Mouse (Mus musculus) heart, adult 9 months (tissue): ENCODE data around the gene Ncbp3.

Experiments
- DNase-seq, 2 experiments: peaks; one replicate each; pipeline ENCODE4 v3.0.0; 2022; ENCODE audit warnings: low spot score in 2 of 2

Gene Ncbp3

GRCm38 (mm10) chr11:73030821-73031498, 16.6 kb upstream of the Ncbp3 start:
- peak; percentile 91 to 92 for DNase-seq

GRCm38 (mm10) chr11:73031536-73031935, 16.0 kb upstream of the Ncbp3 start:
- no peak for DNase-seq

DNA sequence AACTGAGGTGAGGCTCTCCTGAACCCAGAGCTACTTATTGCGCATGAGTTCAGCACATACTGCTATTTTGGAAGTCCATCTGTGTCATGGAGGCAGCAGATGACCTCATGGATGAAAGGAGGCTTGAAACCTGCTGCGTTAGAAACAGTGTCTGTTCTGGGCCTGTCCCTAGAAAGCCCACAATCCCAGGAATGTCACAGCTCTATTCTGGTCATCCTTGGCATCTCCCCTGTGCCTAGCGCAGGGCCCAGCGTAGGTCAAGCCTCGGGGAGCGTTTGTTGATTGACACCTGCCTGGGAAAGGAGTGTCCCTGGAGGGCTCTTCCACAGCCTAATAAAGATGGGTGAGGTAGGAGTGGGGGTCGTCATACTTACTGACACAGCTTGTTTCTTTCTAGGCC, 11.5 kb upstream of the Ncbp3 start:
- no peak for DNase-seq

- no peak for DNase-seq
Measured at GRCm38 (mm10) chr11:73036889-73037288, 10.7 kb upstream of the Ncbp3 start.

GRCm38 (mm10) chr11:73037691-73038090, 9.9 kb upstream of the Ncbp3 start:
- no peak for DNase-seq

DNA sequence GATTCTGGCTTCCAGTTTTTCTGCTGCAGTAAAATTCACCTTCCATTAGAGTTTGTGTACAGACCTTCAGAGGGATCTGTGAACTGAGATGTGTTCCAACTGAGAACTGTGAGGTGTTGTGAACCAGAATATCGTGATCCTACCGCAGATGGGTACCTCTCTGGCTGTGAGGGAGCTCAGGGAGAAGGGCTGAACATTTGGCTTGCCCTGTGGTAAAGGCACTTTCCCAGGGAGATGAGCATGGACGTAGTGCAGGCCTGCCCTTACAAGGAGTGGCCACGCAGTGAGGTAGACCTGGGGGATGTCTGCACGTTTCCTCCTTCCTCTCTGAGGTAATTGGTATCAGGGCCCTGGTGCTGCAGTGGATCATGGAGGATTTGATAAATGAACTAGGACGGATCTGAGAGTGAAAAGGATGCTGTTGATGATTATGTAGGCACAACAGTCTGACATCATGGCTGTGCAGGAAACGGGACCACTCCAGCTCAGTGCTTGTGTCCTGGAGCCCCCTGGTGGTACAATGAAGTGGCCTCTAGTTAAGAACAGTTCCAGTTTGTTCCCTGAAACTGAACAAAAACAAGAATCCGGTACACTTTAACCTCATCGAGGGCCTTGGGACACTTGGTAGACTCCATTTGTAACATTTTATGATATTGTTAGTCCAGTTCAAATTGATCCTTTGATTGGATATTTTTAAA, 8.3 kb upstream of the Ncbp3 start:
- DNase-seq: peak in 1 of 2 experiments; percentile 56

- DNase-seq: no peak
Measured at GRCm38 (mm10) chr11:73044229-73044755, 3.3 kb upstream of the Ncbp3 start.

- no peak for DNase-seq
Measured at GRCm38 (mm10) chr11:73044789-73045188, 2.8 kb upstream of the Ncbp3 start.

- no peak for DNase-seq
Measured at GRCm38 (mm10) chr11:73048030-73048876, 670 bp downstream of the Ncbp3 start.

DNA sequence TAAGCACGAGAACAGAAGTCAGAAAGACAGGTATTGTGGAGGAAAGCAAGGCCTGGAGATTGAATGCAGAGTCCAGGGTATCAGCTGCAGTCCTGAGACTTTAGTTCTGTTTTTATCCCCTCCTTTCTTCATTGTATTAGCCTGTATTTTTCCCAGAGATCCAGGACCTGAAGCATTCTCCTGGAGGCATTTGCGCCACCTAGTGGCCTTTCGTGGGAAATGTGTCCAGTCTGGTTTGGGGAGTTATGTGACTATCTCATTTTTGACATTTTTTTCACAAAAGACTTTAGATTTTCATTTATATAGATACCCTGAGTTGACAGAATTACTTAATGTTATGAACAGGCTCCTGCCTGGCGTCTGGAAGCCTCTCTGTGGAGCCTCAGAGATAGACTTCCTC, 1.8 kb downstream of the Ncbp3 start:
- peak; percentile 35 to 70 for DNase-seq

GRCm38 (mm10) chr11:73052795-73053194, 5.2 kb downstream of the Ncbp3 start:
- no peak for DNase-seq

DNA sequence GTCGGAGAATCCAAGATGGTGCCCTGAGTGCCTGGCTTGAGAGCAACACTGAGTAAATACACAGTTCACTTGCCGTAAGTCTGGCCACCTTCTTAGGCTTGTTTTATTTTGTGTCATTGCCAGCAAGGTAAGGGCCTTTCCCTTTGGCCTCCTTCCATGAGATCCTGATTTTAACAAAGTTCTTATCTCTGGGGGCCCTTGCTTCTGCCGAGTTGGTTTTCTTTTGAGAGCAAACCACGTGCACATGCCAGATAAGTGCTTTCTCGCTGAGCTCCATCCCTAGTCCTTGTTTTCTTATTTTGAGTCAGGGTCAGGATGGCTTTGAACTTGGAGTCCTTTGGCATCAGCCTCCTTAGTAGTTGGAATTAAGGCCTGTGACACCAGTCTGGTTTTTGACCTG, 10.1 kb downstream of the Ncbp3 start:
- no peak for DNase-seq

GRCm38 (mm10) chr11:73059630-73060029, 12.0 kb downstream of the Ncbp3 start:
- no peak for DNase-seq

GRCm38 (mm10) chr11:73061413-73061812, 13.8 kb downstream of the Ncbp3 start:
- no peak for DNase-seq

- DNase-seq: no peak
Measured at GRCm38 (mm10) chr11:73071839-73072238, 24.3 kb downstream of the Ncbp3 start.

DNA sequence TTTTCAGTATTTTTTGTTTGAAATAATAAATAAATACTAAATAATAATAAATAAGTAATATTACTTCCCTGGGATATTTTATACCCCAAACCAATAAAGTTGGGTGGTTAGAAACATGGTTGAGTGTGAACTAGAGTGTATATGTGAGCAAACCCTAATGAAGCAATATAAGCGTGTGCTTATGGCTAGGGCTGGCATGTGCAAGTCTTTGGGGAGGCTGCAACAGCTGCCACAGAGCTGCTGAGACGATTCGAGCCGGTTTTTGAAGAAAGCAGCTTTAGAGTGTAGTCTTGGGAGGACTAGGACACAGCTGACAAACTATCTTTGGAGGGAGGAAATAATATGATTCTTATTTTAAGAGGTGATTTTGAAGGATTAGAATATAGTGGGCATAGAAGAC, 28.7 kb downstream of the Ncbp3 start:
- DNase-seq: no peak

DNA sequence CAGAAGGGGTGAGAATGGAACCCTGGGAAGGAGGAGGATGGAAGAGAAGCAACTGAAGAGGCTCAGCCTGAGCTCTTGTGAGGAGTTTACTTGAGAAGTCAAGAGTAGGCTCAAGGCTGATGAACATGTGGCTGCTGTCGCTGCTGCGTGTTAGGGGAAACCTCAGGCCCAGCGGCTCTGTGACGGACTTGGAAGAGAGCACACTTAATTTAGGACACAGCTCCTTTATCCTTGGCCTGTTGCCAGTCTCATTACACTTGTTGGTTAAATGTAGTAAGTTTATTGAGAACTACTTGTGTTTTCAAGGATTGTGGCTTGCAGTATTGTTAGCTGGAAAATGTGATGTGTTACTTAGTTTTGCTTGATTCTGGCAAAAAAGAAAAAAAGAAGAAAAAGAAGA, 29.1 kb downstream of the Ncbp3 start:
- no peak for DNase-seq

GRCm38 (mm10) chr11:73077211-73077720, 29.7 kb downstream of the Ncbp3 start:
- no peak for DNase-seq

- no peak for DNase-seq
Measured at GRCm38 (mm10) chr11:73078615-73079014, 31.0 kb downstream of the Ncbp3 start.

DNA sequence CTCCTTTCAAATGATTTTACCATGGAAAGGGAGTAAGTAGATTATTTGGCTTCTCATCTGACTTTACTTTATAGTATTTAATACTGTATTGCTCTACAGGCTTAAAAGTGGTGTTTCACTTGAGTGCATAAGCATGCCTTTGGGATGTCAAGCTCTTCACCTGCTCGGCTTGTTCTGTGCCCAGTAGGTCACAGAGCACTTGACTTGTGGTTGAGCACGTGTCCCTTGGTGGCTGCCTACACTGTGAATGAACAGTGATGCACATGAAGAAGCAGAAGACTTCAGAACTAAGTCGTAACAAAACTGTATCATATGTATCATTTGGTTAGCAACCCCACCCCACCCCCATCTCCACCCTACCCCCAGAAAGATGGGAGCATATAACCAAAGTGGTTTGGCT, 32.7 kb downstream of the Ncbp3 start:
- no peak for DNase-seq

DNA sequence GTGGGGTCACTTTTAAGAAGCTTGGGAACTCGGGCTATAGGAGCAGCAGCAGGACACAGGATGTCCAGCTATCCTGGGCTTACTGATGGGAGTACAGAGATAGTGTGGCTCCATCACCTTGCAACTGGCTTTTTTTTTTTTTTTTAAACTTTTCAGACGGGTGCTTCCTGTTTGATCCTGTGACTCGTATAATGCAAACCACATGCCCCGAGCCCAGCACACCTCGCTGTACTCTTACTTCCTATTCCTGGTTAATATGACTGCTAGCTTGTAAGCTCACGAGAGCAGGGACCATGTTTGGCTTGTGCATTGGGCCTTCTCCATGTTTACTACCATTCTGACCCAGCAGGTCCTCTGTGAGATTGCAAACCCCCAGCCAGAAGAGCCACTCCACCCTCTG, 36.7 kb downstream of the Ncbp3 start:
- no peak for DNase-seq

DNA sequence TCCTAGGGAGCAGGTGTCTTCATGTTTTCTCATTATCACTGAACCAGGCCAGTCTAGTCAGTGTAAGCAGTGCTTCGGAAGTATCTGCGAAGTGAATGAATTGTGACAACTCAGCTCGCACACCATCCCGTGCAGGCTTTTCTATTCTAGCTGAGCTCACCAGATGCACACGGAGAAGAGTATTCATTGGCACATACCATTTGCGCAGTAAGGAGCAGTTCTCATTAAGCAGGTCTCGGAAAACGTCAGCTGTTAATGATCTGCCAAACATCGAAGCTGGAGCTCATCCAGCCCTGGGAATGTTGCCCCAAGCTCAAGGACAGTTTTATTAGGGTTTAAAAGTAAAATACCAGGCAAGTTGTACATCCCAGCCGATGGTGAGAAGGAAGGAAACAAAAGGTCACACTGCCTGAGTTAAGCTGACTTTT, 37.2 kb downstream of the Ncbp3 start:
- no peak for DNase-seq
